Mouse (Mus musculus) neural tube, embryonic 15.5 days (tissue): ENCODE data around the gene Hist2h2bb. TPM values are rescaled to one million over a fixed set of nuclear protein-coding genes. Genes with fewer than 3 reads are reported as not detected.

Experiments
- ATAC-seq: fragments of 200-750 bp; cut with Nextera tagmentation; 2 replicates; pipeline ENCODE4 v1.8.0; 2017; ENCODE audit warnings: mild to moderate bottlenecking, moderate TSS enrichment, moderate library complexity; ENCODE audit not compliant: low FRiP score
- H3K27ac ChIP-seq: fragments of 300-500 bp; sonication (generic); replicated peaks from 2 replicates; pipeline ENCODE4 v1.5.1; 2015; ENCODE audit warnings: mild to moderate bottlenecking, inconsistent platforms
- H3K27me3 ChIP-seq: fragments of 300-500 bp; sonication (generic); replicated peaks from 2 replicates; pipeline ENCODE4 v1.6.1; 2015; ENCODE audit warnings: inconsistent platforms
- H3K36me3 ChIP-seq: fragments of 300-500 bp; sonication (generic); 2 replicates; pipeline ENCODE4 v1.6.1; 2015; ENCODE audit warnings: inconsistent platforms
- H3K4me1 ChIP-seq: fragments of 300-500 bp; sonication (generic); 2 replicates; pipeline ENCODE4 v1.6.1; 2015; ENCODE audit warnings: inconsistent platforms
- H3K4me2 ChIP-seq: fragments of 300-500 bp; sonication (generic); 2 replicates; pipeline ENCODE4 v1.6.1; 2015; ENCODE audit warnings: inconsistent platforms, mild to moderate bottlenecking, moderate library complexity
- H3K4me3 ChIP-seq: fragments of 300-500 bp; sonication (generic); replicated peaks from 2 replicates; pipeline ENCODE4 v1.5.1; 2015; ENCODE audit warnings: mild to moderate bottlenecking, inconsistent platforms
- H3K9ac ChIP-seq: fragments of 300-500 bp; sonication (generic); replicated peaks from 2 replicates; pipeline ENCODE4 v1.6.1; 2015; ENCODE audit warnings: mild to moderate bottlenecking, inconsistent platforms
- H3K9me3 ChIP-seq: fragments of 300-500 bp; sonication (generic); replicated peaks from 2 replicates; pipeline ENCODE4 v1.6.1; 2016; ENCODE audit warnings: inconsistent platforms
- WGBS: fragments of 180-500 bp; shearing (Covaris S2); methylation state at CpG from one replicate; pipeline ENCODE4 v1.1.7; 2015; ENCODE audit warnings: mixed read lengths; 5-methylcytosine and 5-hydroxymethylcytosine counted together
- microRNA-seq: library from miRNA; unstranded; fragments of <30 nt; microRNA quantifications from one replicate; pipeline ENCODE4, GENCODE M21; 2017
- polyA plus RNA-seq: library from polyadenylated mRNA; unstranded; fragments of >200 nt; fragmentation: Nextera tagmentation; extraction: Ambion mirVana; gene quantifications from 2 replicates; pipeline ENCODE4 v1.2.1, GENCODE M21; 2015

The Hist2h2bb gene
- polyA plus RNA-seq, 1 experiment from 2014 or later: 0.61 TPM

- no peak overlapping the region for H3K4me2 ChIP-seq
- H3K4me1 ChIP-seq: no peaks in the 10 kb centered on the region
- 57% methylated on average over 5 of the region's 5 CpGs for WGBS
- no peak for ATAC-seq
- no peaks in the 10 kb centered on the region for H3K36me3 ChIP-seq
- no peaks in the 10 kb centered on the region for H3K27me3 ChIP-seq
- H3K9ac ChIP-seq: no peak overlapping the region
- H3K9me3 ChIP-seq: no peaks in the 10 kb centered on the region
- H3K4me3 ChIP-seq: no peak overlapping the region
- no peak overlapping the region for H3K27ac ChIP-seq
Measured at GRCm38 (mm10) chr3:96293368-96293767, 23.8 kb downstream of the Hist2h2bb start.

- Histone ChIP-seq H3K9ac (no peak within 1 kb of the TSS), H3K4me3 (no peak within 1 kb of the TSS), H3K4me2 (no peak within 1 kb of the TSS), H3K36me3 (no peaks in the 10 kb centered on the region), H3K4me1 (no peaks in the 10 kb centered on the region), H3K27me3 (no peaks in the 10 kb centered on the region), H3K9me3 (no peaks in the 10 kb centered on the region), H3K27ac (no peak within 1 kb of the TSS)
- ATAC-seq: no peak
- 89% methylated on average over 4 of the region's 4 CpGs for WGBS
Measured at GRCm38 (mm10) chr3:96293787-96294186, 24.2 kb downstream of the Hist2h2bb start, which contains the start of gene Fcgr1. Gene Fcgr1 (minus strand): TSS chr3:96293969.

- no peak overlapping the region for H3K4me2 ChIP-seq
- H3K27me3 ChIP-seq: no peaks in the 10 kb centered on the region
- WGBS: 90% methylated on average over 4 of the region's 4 CpGs
- H3K4me3 ChIP-seq: no peak overlapping the region
- H3K36me3 ChIP-seq: no peaks in the 10 kb centered on the region
- no peak overlapping the region for H3K27ac ChIP-seq
- no peak overlapping the region for H3K9ac ChIP-seq
- ATAC-seq: no peak
- H3K9me3 ChIP-seq: no peaks in the 10 kb centered on the region
- H3K4me1 ChIP-seq: no peaks in the 10 kb centered on the region
Measured at GRCm38 (mm10) chr3:96298360-96298759, 28.8 kb downstream of the Hist2h2bb start.

- no peaks in the 10 kb centered on the region for H3K9me3 ChIP-seq
- H3K9ac ChIP-seq: no peak overlapping the region
- H3K4me1 ChIP-seq: no peaks in the 10 kb centered on the region
- no peak overlapping the region for H3K27ac ChIP-seq
- no peak overlapping the region for H3K4me3 ChIP-seq
- 97% methylated on average over 2 of the region's 2 CpGs for WGBS
- H3K27me3 ChIP-seq: no peaks in the 10 kb centered on the region
- ATAC-seq: no peak
- no peaks in the 10 kb centered on the region for H3K36me3 ChIP-seq
- no peak overlapping the region for H3K4me2 ChIP-seq
Measured at GRCm38 (mm10) chr3:96299562-96299961, 30.0 kb downstream of the Hist2h2bb start.

- H3K4me2 ChIP-seq: peak overlapping the region; percentile 26
- H3K4me1 ChIP-seq: no peaks in the 10 kb centered on the region
- no peaks in the 10 kb centered on the region for H3K27me3 ChIP-seq
- no peaks in the 10 kb centered on the region for H3K36me3 ChIP-seq
- no peak overlapping the region for H3K27ac ChIP-seq
- 74% methylated on average over 26 of the region's 26 CpGs for WGBS
- H3K9me3 ChIP-seq: no peaks in the 10 kb centered on the region
- no peak for ATAC-seq
- H3K4me3 ChIP-seq: no peak overlapping the region
- H3K9ac ChIP-seq: no peak overlapping the region
Measured at GRCm38 (mm10) chr3:96300706-96301529, 31.4 kb downstream of the Hist2h2bb start.

- no peaks in the 10 kb centered on the region for H3K36me3 ChIP-seq
- no peak overlapping the region for H3K4me3 ChIP-seq
- no peak overlapping the region for H3K27ac ChIP-seq
- no peaks in the 10 kb centered on the region for H3K27me3 ChIP-seq
- no peak for ATAC-seq
- no peak overlapping the region for H3K9ac ChIP-seq
- no peaks in the 10 kb centered on the region for H3K4me1 ChIP-seq
- WGBS: 83% methylated on average over 5 of the region's 5 CpGs
- no peak overlapping the region for H3K4me2 ChIP-seq
- no peaks in the 10 kb centered on the region for H3K9me3 ChIP-seq
Measured at GRCm38 (mm10) chr3:96302076-96302475, 32.5 kb downstream of the Hist2h2bb start.

- H3K4me3 ChIP-seq: no peak overlapping the region
- H3K4me2 ChIP-seq: no peak overlapping the region
- ATAC-seq: no peak
- H3K27me3 ChIP-seq: no peaks in the 10 kb centered on the region
- no peaks in the 10 kb centered on the region for H3K9me3 ChIP-seq
- H3K36me3 ChIP-seq: no peaks in the 10 kb centered on the region
- H3K27ac ChIP-seq: no peak overlapping the region
- 77% methylated on average over 9 of the region's 9 CpGs for WGBS
- H3K4me1 ChIP-seq: no peaks in the 10 kb centered on the region
- no peak overlapping the region for H3K9ac ChIP-seq
Measured at GRCm38 (mm10) chr3:96306506-96306905, 37.0 kb downstream of the Hist2h2bb start.

GRCm38 (mm10) chr3:96309441-96309840, 39.9 kb downstream of the Hist2h2bb start:
- no peak overlapping the region for H3K9ac ChIP-seq
- no peak overlapping the region for H3K4me3 ChIP-seq
- no peak for ATAC-seq
- 69% methylated on average over 3 of the region's 3 CpGs for WGBS
- H3K4me1 ChIP-seq: no peaks in the 10 kb centered on the region
- no peaks in the 10 kb centered on the region for H3K27me3 ChIP-seq
- no peak overlapping the region for H3K27ac ChIP-seq
- no peaks in the 10 kb centered on the region for H3K9me3 ChIP-seq
- H3K4me2 ChIP-seq: no peak overlapping the region
- H3K36me3 ChIP-seq: no peaks in the 10 kb centered on the region

GRCm38 (mm10) chr3:96312341-96313098, 43.0 kb downstream of the Hist2h2bb start:
- ATAC-seq: no peak
- WGBS: 61% methylated on average over 8 of the region's 8 CpGs
- H3K9ac ChIP-seq: no peak overlapping the region
- no peaks in the 10 kb centered on the region for H3K4me1 ChIP-seq
- no peak overlapping the region for H3K27ac ChIP-seq
- H3K9me3 ChIP-seq: no peaks in the 10 kb centered on the region
- no peaks in the 10 kb centered on the region for H3K27me3 ChIP-seq
- H3K4me3 ChIP-seq: no peak overlapping the region
- no peak overlapping the region for H3K4me2 ChIP-seq
- no peaks in the 10 kb centered on the region for H3K36me3 ChIP-seq

Small RNA genes within 50 kb of the gene (microRNA-seq; reads per million reads assigned to microRNA genes)
- gene Gm44492 (not detected), gene Gm47311 (not detected), gene Gm47313 (not detected)

Other genes starting within 250 kb of the Hist2h2bb start
- 53.8 and 67.8 TPM in 2 replicates for gene Vps45, start 211.3 kb upstream of the Hist2h2bb start, polyA plus RNA-seq
- gene Otud7b, start 165.2 kb upstream of the Hist2h2bb start, polyA plus RNA-seq: 10.5 TPM in 2 replicates
- 12.6 and 13.3 TPM in 2 replicates for gene Mtmr11, start 107.7 kb upstream of the Hist2h2bb start, polyA plus RNA-seq
- gene Sf3b4, start 97.4 kb upstream of the Hist2h2bb start, polyA plus RNA-seq: 127 and 150 TPM in 2 replicates
- gene Sv2a, start 88.6 kb upstream of the Hist2h2bb start, polyA plus RNA-seq: 110 and 136 TPM in 2 replicates
- gene Bola1, start 50.0 kb upstream of the Hist2h2bb start, polyA plus RNA-seq: 53.9 and 58.6 TPM in 2 replicates
- gene Hist2h2ab, start 49.9 kb upstream of the Hist2h2bb start, polyA plus RNA-seq: 0.47 TPM in 1 of 2 replicates, not detected in the other
- gene Hist2h2ac, start 48.9 kb upstream of the Hist2h2bb start, polyA plus RNA-seq: 0.72 and 3.5 TPM in 2 replicates
- 4.0 and 4.6 TPM in 2 replicates for gene Hist2h2be, start 48.6 kb upstream of the Hist2h2bb start, polyA plus RNA-seq
- 1.3 and 2.5 TPM in 2 replicates for gene Hist2h3c2, start 30.6 kb upstream of the Hist2h2bb start, polyA plus RNA-seq
- 32.3 and 35.5 TPM in 2 replicates for gene Hist2h2aa2, start 29.5 kb upstream of the Hist2h2bb start, polyA plus RNA-seq
- 9.8 and 14.3 TPM in 2 replicates for gene Hist2h2aa1, start 24.3 kb upstream of the Hist2h2bb start, polyA plus RNA-seq
- gene Hist2h3c1, start 23.1 kb upstream of the Hist2h2bb start, polyA plus RNA-seq: 0.14 and 0.65 TPM in 2 replicates
- 4.9 and 5.1 TPM in 2 replicates for gene Hist2h4, start 6.4 kb upstream of the Hist2h2bb start, polyA plus RNA-seq
- gene Hist2h3b, start 1.1 kb upstream of the Hist2h2bb start, polyA plus RNA-seq: 9.4 and 16.0 TPM in 2 replicates
- gene Fcgr1, start 24.2 kb downstream of the Hist2h2bb start, polyA plus RNA-seq: 1.8 and 3.5 TPM in 2 replicates
- gene BC107364, start 182.6 kb downstream of the Hist2h2bb start, polyA plus RNA-seq: not detected in 2 replicates